Mouse (Mus musculus): Measurements from ENCODE around the gene Pdxk.

DNA sequence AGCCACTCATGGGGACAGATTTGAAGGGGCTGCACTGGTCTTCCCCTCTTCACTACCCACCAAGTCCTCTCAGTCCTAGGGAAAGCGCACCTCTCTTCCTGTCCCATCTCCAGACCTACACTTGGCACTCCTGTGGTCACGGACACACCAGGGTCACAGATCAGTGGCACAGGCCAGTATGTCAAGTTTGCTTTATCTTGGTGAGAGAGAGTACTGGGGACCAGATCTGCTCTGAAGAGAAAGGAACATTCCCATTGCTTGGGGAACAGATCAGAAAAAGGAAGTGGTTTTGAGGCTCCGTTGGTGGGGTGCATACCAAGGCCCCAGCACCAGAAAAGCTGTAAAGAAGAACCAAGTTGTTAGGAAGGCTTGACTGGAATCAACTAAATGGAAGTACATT is 697 bp upstream of the Pdxk start:
- TF ChIP-seq ZNF384 (IDR thresholded peaks at IDR 0.05; ENCODE audit: low read depth, low read length) (no peak), ZC3H11A (IDR thresholded peaks at IDR 0.05; ENCODE audit: borderline replicate concordance, low read depth, low read length) (no peak), CHD2 (IDR thresholded peaks at IDR 0.05; ENCODE audit: low read depth, low read length) (no peak), MAFK (IDR thresholded peaks at IDR 0.05; ENCODE audit: insufficient read depth, low read depth, low read length) (no peak), HCFC1 (IDR thresholded peaks at IDR 0.05; ENCODE audit: borderline replicate concordance, insufficient read depth, low read length) (no peak)
